Mouse (Mus musculus): ENCODE measurements around the gene Phc2. TPM values are rescaled to one million over a fixed set of nuclear protein-coding genes. Genes with fewer than 3 reads are reported as not detected.

Phc2 gene
- polyA plus RNA-seq, 1 experiment from 2014 or later, result 46.9 TPM

GRCm38 (mm10) chr4:128795596-128795995 lies 141.1 kb downstream of the Phc2 start:
- H3K4me2 ChIP-seq, result no peak overlapping the region
- H3K9me3 ChIP-seq, result no peaks in the 10 kb centered on the region
- H3K27me3 ChIP-seq (replicated peaks), result no peaks in the 10 kb centered on the region
- no peak overlapping the region for H3K27ac ChIP-seq
- ATAC-seq (ENCODE audit: insufficient read depth, low FRiP score, low read depth), result no peak
- no peak overlapping the region for H3K9ac ChIP-seq
- H3K4me1 ChIP-seq, result peaks cover 39% of the 10 kb centered on the region
- no peak overlapping the region for H3K4me3 ChIP-seq (replicated peaks)
- WGBS, result 15% methylated on average over 9 of the region's 9 CpGs
- peaks cover 2% of the 10 kb centered on the region; the same call in 1 of the 2 replicates for H3K36me3 ChIP-seq

GRCm38 (mm10) chr4:128796788-128797187 lies 142.3 kb downstream of the Phc2 start:
- H3K36me3 ChIP-seq, result peaks cover 2% of the 10 kb centered on the region; the same call in 1 of the 2 replicates
- no peak for ATAC-seq (ENCODE audit: insufficient read depth, low FRiP score, low read depth)
- H3K4me1 ChIP-seq, result peaks cover 35% of the 10 kb centered on the region
- H3K9me3 ChIP-seq, result no peaks in the 10 kb centered on the region
- H3K27me3 ChIP-seq (replicated peaks), result no peaks in the 10 kb centered on the region
- H3K27ac ChIP-seq, result no peak overlapping the region
- no peak overlapping the region for H3K9ac ChIP-seq
- H3K4me2 ChIP-seq, result no peak overlapping the region
- 66% methylated on average over 8 of the region's 8 CpGs for WGBS
- no peak overlapping the region for H3K4me3 ChIP-seq (replicated peaks)

- no peaks in the 10 kb centered on the region for H3K27me3 ChIP-seq (replicated peaks)
- no peaks in the 10 kb centered on the region for H3K9me3 ChIP-seq
- no peak for ATAC-seq (ENCODE audit: insufficient read depth, low FRiP score, low read depth)
- H3K4me1 ChIP-seq, result peaks cover 36% of the 10 kb centered on the region
- H3K27ac ChIP-seq, result no peak overlapping the region
- 47% methylated on average over 9 of the region's 9 CpGs for WGBS
- H3K4me3 ChIP-seq (replicated peaks), result no peak overlapping the region
- H3K36me3 ChIP-seq, result no peaks in the 10 kb centered on the region
- no peak overlapping the region for H3K9ac ChIP-seq
- H3K4me2 ChIP-seq, result no peak overlapping the region
Measured at GRCm38 (mm10) chr4:128801675-128802465, 147.4 kb downstream of the Phc2 start.

Other genes with a start within 250 kb of the Phc2 start
- 3.8 and 3.9 TPM in 2 replicates for gene Zscan20, start 44.6 kb upstream of the Phc2 start, polyA plus RNA-seq (2015; fragmentation: Nextera tagmentation; extraction: Ambion mirVana)
- 1.5 and 1.7 TPM in 2 replicates for gene Tlr12, start 36.1 kb upstream of the Phc2 start, polyA plus RNA-seq (2015; fragmentation: Nextera tagmentation; extraction: Ambion mirVana)
- gene A3galt2, start 100.7 kb downstream of the Phc2 start, polyA plus RNA-seq (2015; fragmentation: Nextera tagmentation; extraction: Ambion mirVana), result 0.09 and 0.14 TPM in 2 replicates
- gene Zfp362, start 151.3 kb downstream of the Phc2 start, polyA plus RNA-seq (2015; fragmentation: Nextera tagmentation; extraction: Ambion mirVana), result 22.8 and 26.6 TPM in 2 replicates
- 3.3 and 3.6 TPM in 2 replicates for gene Trim62, start 228.9 kb downstream of the Phc2 start, polyA plus RNA-seq (2015; fragmentation: Nextera tagmentation; extraction: Ambion mirVana)